Mouse (Mus musculus): Measurements from ENCODE around the gene Nr6a1.

DNA sequence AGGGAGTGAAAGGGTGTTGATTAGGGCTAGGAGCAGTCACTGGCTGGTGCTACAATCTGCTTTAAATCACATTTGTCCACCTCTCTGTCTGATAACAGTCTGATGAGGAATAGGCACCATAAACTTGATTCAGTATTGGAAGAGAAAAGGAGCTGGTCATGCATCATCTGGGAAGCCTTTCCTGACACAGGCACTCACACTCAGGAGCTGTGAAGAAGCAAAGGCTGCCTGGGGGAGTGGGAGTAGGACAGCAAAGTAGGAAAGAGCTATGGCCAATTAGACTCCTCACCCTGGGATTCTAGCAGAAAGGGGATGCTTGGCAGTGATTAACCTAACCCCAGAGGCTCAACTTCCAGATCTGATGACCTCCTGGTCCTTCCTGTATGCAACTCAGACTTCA, 191.7 kb downstream of the Nr6a1 start:
- TF ChIP-seq CTCF (IDR thresholded peaks at IDR 0.05; ENCODE audit: control insufficient read depth, insufficient read depth, insufficient read length): no peak
- TF ChIP-seq USF1 (IDR thresholded peaks at IDR 0.05; ENCODE audit: low read depth): no peak
